Mouse (Mus musculus): Measurements from ENCODE around the gene Psma7.

Gene Psma7

DNA sequence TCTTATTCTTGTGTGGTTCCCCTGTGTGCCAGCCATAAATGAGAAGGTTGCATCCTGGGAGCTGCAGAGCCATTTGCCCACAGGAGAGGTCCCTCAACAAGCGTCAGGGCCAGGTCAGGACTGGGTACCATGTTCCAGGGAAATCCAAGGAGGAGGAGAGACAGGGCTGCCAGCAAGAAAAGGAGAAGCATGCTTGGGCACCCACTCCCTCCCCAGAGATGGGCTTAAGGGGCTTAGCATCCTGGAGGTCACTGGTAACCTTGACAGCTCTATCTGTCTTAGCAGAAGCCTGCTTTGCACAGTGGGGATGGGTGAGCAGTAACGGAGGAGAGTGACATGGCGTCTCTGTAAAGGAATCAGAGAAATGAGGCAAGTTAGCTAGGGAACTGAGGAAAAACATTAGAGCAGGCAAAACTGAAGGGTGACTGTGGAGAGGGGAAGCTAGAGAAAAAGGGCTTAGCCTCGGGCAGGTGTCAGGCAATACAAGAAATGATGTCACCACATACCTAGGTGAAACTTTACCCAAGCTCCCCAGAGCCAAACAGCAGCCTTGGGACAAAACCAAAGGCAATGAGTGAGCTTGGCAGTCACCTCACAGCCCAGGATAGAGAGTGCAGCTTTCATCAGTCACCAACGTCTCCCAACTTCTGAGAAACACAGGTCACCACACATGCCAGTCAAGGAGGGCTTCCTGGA, 36.4 kb downstream of the Psma7 start:
- no peak for DNase-seq (ENCODE audit: low read depth in 1 of 2, low spot score in 2 of 2)

DNA sequence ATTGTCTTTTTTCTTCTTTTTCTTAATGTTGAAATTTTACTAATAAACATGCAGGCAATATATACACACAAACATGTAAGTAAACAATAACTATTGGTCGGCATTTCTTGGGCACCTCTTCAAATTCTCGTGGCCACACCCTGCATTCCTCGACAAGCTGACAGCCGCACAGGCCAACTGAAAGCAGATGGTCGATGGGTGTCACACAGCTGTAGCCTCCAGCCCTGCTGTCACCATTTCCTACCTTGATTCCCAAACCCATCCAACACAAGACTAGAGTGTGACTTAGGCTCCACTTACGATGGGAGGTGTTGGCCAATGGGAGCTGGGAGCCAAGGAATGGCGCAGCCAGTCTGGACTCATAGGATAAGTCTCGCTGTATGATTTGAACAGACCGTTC, 40.6 kb downstream of the Psma7 start:
- no peak for DNase-seq (ENCODE audit: low read depth in 1 of 2, low spot score in 2 of 2)

DNA sequence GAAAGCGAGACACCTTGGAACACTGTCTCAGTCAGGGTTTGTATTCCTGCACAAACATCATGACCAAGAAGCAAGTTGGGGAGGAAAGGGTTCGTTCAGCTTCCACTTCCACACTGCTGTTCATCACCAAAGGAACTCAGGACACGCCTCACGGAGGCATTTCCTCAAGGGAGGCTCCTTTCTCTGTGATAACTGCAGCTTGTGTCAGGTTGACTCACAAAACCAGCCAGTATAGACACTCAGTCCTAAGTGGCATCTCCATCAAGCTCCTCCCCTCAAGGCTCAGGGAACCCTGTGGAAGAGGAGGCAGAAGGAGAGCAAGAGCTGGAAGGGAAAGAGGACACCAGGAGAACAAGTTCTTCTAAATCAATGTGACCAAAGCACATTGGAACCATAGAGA, 43.8 kb downstream of the Psma7 start:
- DNase-seq (ENCODE audit: low read depth in 1 of 2, low spot score in 2 of 2), result no peak

DNA sequence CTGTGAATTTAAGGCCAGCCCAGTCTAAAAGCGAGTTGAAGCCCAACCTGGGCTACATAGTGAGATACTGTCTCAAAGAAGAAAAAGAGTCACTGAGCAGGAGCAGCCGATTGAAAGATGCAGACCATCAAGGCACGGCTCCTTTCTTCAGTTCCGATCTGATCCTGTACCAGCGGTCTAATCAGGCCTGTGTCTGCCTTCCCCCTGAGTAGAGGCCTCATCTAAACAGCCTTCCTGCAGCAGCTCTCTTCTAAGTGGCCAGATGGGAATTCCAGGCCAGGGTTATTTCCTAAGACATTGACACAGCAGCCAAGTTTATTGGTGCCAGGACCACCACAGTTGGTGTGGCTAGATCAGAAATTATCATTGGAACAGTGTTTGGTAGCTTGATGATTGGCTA, 49.2 kb downstream of the Psma7 start:
- DNase-seq (ENCODE audit: low read depth in 1 of 2, low spot score in 2 of 2), result no peak

DNA sequence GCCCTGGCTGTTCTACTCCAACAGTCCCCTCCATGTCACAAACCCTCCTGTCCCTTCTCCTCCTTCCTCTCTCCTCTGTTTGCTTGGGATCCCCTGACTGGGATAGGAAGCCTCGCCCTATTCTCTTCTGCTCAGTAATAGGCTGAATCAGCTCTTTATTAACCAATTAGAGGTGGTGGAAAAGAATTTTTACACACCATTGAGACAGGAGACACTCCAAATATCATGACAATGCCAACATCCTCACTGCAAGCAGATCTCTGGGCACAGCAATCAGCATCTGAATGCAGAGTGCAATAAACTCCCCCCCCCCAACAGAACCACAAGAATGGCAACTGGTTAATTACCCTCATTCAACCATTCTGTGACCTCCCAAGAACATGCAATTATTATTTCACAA, 53.1 kb downstream of the Psma7 start:
- no peak for DNase-seq (ENCODE audit: low read depth in 1 of 2, low spot score in 2 of 2)

DNA sequence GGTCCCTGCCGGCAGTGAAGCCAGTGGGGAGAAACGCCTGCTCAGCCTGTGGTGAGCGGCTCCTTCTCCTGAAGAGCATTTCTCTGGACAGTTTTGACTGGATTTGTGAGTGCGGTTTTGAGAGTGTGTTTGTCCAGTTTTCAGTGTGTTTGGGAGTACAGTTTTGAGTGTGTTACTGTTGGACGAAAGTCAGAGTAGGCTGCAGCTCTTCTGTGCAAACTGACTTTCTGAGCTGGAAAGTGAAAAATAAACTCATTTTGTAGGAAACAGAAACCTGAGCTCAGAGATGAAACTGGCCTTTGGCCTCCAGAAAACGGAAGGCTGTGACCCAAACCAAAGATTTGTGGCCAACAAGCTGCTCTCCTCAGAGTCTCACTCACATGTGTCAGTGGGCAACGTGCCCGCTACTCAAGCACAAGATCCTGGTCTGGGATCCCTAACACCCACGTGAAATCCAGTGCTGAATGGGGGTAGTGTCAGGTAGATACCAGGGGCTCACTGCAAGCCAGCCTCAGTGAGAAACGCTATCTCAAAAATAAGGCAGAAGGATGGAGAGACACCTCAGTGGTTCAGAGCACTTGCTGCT, 55.7 kb downstream of the Psma7 start:
- no peak for DNase-seq (ENCODE audit: low read depth in 1 of 2, low spot score in 2 of 2)
